Mouse (Mus musculus): ENCODE measurements around the gene Aph1b.

DNA sequence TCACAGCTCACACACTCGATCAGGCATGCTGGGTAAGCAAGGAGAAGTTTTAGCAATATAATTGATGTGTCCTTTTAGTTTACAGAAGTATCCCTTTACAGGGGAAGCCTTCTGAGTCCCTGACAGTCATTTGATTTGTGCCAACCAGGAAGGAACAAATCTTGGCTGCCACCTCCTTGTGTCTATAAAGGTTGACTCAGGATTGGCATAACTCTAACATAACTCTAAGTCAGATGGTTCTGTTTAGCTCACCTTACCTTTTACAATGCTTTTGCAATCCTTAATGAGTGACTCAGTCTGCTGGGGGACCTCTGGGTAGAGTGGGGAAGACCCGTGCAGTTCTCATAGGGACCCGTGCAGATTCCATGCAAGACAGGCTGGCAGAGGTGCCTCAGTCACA is 69.7 kb downstream of the Aph1b start:
- no peak for TF ChIP-seq CTCF (IDR thresholded peaks at IDR 0.05; ENCODE audit: insufficient read depth, low read length)
- no peak for TF ChIP-seq POLR2A (IDR thresholded peaks at IDR 0.05; ENCODE audit: borderline replicate concordance, extremely low read depth, low read depth, low read length)

Measured in lung, adult 2 months (tissue).